33 mouse cellular contexts compared by ENCODE assay signal in the genomic region with DNA sequence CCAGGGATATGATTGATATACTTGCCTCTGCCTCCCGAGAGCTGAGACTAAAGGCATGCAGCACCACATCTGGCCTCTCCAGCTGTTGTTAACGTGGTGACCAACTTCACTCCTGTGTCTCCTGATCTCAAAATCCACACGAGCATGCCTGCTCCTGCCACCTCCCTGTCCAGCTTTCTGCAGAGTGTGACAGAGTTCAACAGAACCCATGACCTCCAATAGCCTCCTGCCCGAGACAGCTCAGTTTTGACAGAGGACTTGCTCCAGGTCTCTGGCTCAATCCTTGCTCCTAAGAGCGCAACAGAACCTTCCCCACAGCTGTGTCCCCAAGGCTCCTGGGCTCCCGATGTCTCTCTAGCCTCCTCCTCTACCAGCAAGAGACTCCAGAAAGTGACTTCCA.
"Had no signal": no experiment of that assay in that cellular context is flagged by ENCODE, and none has a peak within 500 bp of the region (broad histone marks: within the 10 kb centered on the region; RNA-seq: fewer than 3 reads in every experiment).

No protein-coding gene starts in this region.

- H3K9me3 ChIP-seq: heart, embryonic 10.5 days; heart, embryonic 12.5 days; heart, embryonic 13.5 days; heart, embryonic 15.5 days; hindbrain, embryonic 10.5 days; hindbrain, embryonic 12.5 days; hindbrain, embryonic 13.5 days; hindbrain, embryonic 15.5 days; intestine, embryonic 15.5 days; kidney, embryonic 15.5 days had no signal

- H3K27me3 ChIP-seq: heart, embryonic 12.5 days; heart, embryonic 13.5 days; heart, embryonic 15.5 days; hindbrain, embryonic 12.5 days; hindbrain, embryonic 13.5 days; hindbrain, embryonic 15.5 days; intestine, embryonic 15.5 days; kidney, embryonic 15.5 days had no signal

- H3K4me2 ChIP-seq: heart, embryonic 11.5 days; heart, embryonic 12.5 days; heart, embryonic 13.5 days; heart, embryonic 15.5 days; hindbrain, embryonic 12.5 days; hindbrain, embryonic 13.5 days; hindbrain, embryonic 14.5 days; hindbrain, embryonic 15.5 days; intestine, embryonic 15.5 days; kidney, embryonic 15.5 days had no signal

- DNase-seq: heart, postnatal 10 days; heart, postnatal 14 days; heart, postnatal 36 days; heart, postnatal 4 days; kidney, adult 11 months; kidney, adult 18-20 months; kidney, adult 2 months; kidney, adult 8-10 months; kidney, adult 9 months; kidney, postnatal 10 days; kidney, postnatal 14 days; kidney, postnatal 4 days; layer of hippocampus, adult 9-11 months; layer of hippocampus, postnatal 36 days had no signal

- H3K4me3 ChIP-seq: heart, embryonic 10.5 days; heart, embryonic 12.5 days; heart, embryonic 13.5 days; heart, embryonic 15.5 days; hindbrain, embryonic 10.5 days; hindbrain, embryonic 12.5 days; hindbrain, embryonic 13.5 days; hindbrain, embryonic 15.5 days; intestine, embryonic 15.5 days; kidney, embryonic 15.5 days; layer of hippocampus, adult 2 months had no signal

- H3K4me1 ChIP-seq: heart, embryonic 13.5 days; heart, embryonic 15.5 days; hindbrain, embryonic 15.5 days; intestine, embryonic 15.5 days had no signal

- H3K27ac ChIP-seq: heart, embryonic 10.5 days; heart, embryonic 13.5 days; heart, embryonic 15.5 days; hindbrain, embryonic 10.5 days; hindbrain, embryonic 12.5 days; hindbrain, embryonic 13.5 days; hindbrain, embryonic 14.5 days; hindbrain, embryonic 15.5 days; hindbrain, postnatal 0 days; intestine, embryonic 15.5 days; kidney, embryonic 15.5 days; kidney, postnatal 0 days; layer of hippocampus, adult 2 months had no signal

- ATAC-seq: hindbrain, embryonic 16.5 days; hindbrain, postnatal 0 days; inflammation-experienced regulatory T-cells, adult 6 months; intestine, embryonic 15.5 days; intestine, embryonic 16.5 days; intestine, postnatal 0 days had no signal

- H3K9ac ChIP-seq: heart, embryonic 12.5 days; heart, embryonic 13.5 days; heart, embryonic 15.5 days; hindbrain, embryonic 12.5 days; hindbrain, embryonic 13.5 days; hindbrain, embryonic 14.5 days; hindbrain, embryonic 15.5 days; intestine, embryonic 15.5 days; kidney, embryonic 15.5 days had no signal

- H3K36me3 ChIP-seq: heart, embryonic 10.5 days; heart, embryonic 15.5 days; hindbrain, embryonic 10.5 days; hindbrain, embryonic 12.5 days; hindbrain, embryonic 15.5 days; intestine, embryonic 15.5 days; kidney, embryonic 15.5 days had no signal
